Mouse (Mus musculus) bone marrow, adult 2 months (tissue): ENCODE results near the gene Lrp2bp.

ENCODE experiments used
- CTCF ChIP-seq: fragments of 200-500 bp; IDR thresholded peaks from 2 replicates; pipeline ENCODE4 v1.5.1; 2011; ENCODE audit warnings: low read length, control low read depth; ENCODE audit not compliant: control insufficient read depth, insufficient read depth
- POLR2A ChIP-seq: fragments of 200-500 bp; IDR thresholded peaks from 2 replicates; pipeline ENCODE4 v1.6.1; 2011; ENCODE audit warnings: low read depth, mild to moderate bottlenecking, control low read depth, low read length, borderline replicate concordance; ENCODE audit not compliant: control insufficient read depth

- TF ChIP-seq POLR2A, result no peak
- no peak for TF ChIP-seq CTCF
Measured at GRCm38 (mm10) chr8:46036217-46036616, 37.1 kb downstream of the Lrp2bp start.
